Mouse (Mus musculus) left cerebral cortex, adult 9 months (tissue): ENCODE measurements around the gene Slc25a42.

Experiments
- DNase-seq, 2 experiments: peaks; one replicate each; pipeline ENCODE4 v3.0.0; 2022; ENCODE audit warnings: low spot score in 2 of 2

Slc25a42 gene

GRCm38 (mm10) chr8:70215092-70215491 lies 3.0 kb upstream of the Slc25a42 start:
- DNase-seq = no peak

GRCm38 (mm10) chr8:70214411-70214810 lies 2.3 kb upstream of the Slc25a42 start:
- DNase-seq = no peak

- peak; percentile 27 to 39 for DNase-seq
Measured at GRCm38 (mm10) chr8:70211726-70212111, 386 bp downstream of the Slc25a42 start.

- DNase-seq = no peak
Measured at GRCm38 (mm10) chr8:70211275-70211674, 830 bp downstream of the Slc25a42 start.

- DNase-seq = peak in 1 of 2 experiments; percentile 33
Measured at GRCm38 (mm10) chr8:70210538-70210937, 1.6 kb downstream of the Slc25a42 start.

GRCm38 (mm10) chr8:70208130-70208529 lies 4.0 kb downstream of the Slc25a42 start:
- DNase-seq = no peak

- no peak for DNase-seq
Measured at GRCm38 (mm10) chr8:70204757-70205156, 7.3 kb downstream of the Slc25a42 start.

GRCm38 (mm10) chr8:70203072-70203471 lies 9.0 kb downstream of the Slc25a42 start:
- DNase-seq = no peak

- DNase-seq = no peak
Measured at GRCm38 (mm10) chr8:70201417-70201816, 10.7 kb downstream of the Slc25a42 start.

GRCm38 (mm10) chr8:70200098-70200681 lies 11.9 kb downstream of the Slc25a42 start:
- peak; percentile 25 to 61 for DNase-seq

GRCm38 (mm10) chr8:70197603-70198002 lies 14.5 kb downstream of the Slc25a42 start:
- no peak for DNase-seq

- DNase-seq = no peak
Measured at GRCm38 (mm10) chr8:70195762-70196161, 16.3 kb downstream of the Slc25a42 start.

GRCm38 (mm10) chr8:70194191-70194590 lies 17.9 kb downstream of the Slc25a42 start:
- DNase-seq = no peak

GRCm38 (mm10) chr8:70193238-70193637 lies 18.9 kb downstream of the Slc25a42 start:
- no peak for DNase-seq

GRCm38 (mm10) chr8:70188707-70189106 lies 23.4 kb downstream of the Slc25a42 start:
- DNase-seq = no peak

- DNase-seq = no peak
Measured at GRCm38 (mm10) chr8:70183194-70183593, 28.9 kb downstream of the Slc25a42 start.

GRCm38 (mm10) chr8:70181903-70182252 lies 30.2 kb downstream of the Slc25a42 start:
- no peak for DNase-seq

- no peak for DNase-seq
Measured at GRCm38 (mm10) chr8:70181212-70181902, 30.7 kb downstream of the Slc25a42 start.

GRCm38 (mm10) chr8:70179082-70179481 lies 33.0 kb downstream of the Slc25a42 start:
- no peak for DNase-seq

- no peak for DNase-seq
Measured at GRCm38 (mm10) chr8:70178231-70178630, 33.9 kb downstream of the Slc25a42 start.

GRCm38 (mm10) chr8:70174079-70174478 lies 38.0 kb downstream of the Slc25a42 start:
- DNase-seq = no peak

GRCm38 (mm10) chr8:70173320-70173719 lies 38.8 kb downstream of the Slc25a42 start:
- DNase-seq = no peak

- DNase-seq = peak; percentile 89 to 96
Measured at GRCm38 (mm10) chr8:70172043-70172681, 39.9 kb downstream of the Slc25a42 start, which contains the start of gene Tmem161a. TSS of gene Tmem161a (plus strand) at chr8:70172356.
